Mouse (Mus musculus): ENCODE data around the gene Itpkb. TPM values are rescaled to one million over a fixed set of nuclear protein-coding genes. Genes with fewer than 3 reads are reported as not detected.

The Itpkb gene
- polyA plus RNA-seq, 1 experiment from 2014 or later: 1.4 TPM

DNA sequence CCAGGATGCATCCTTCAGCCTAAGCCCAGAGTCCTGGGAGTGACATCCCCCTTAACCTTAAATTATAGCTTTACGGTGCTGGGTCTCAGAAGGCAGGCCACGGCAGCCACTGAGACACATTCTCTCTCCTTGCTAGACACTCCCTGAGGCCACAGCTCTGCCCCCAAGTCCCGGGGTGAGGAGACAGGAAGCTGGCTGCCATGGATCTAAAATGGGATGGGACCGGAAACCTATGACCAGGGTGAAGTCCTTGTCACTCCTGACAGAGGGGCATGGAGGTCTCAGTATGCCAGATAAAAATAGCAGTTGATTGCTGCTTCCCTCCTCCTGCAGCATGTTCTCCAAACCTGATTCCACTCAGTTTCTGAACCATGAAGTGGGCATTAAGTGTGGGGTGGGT is 23.8 kb downstream of the Itpkb start:
- Histone ChIP-seq H3K9ac (replicated peaks) (no peak overlapping the region), H3K27me3 (ENCODE audit: insufficient read depth, low read length) (no peaks in the 10 kb centered on the region), H3K27ac (ENCODE audit: low read depth) (no peak overlapping the region), H3K4me3 (ENCODE audit: low read depth, low read length) (no peak overlapping the region), H3K4me1 (ENCODE audit: insufficient read depth) (peaks cover 13% of the 10 kb centered on the region), H3K4me2 (ENCODE audit: low read depth, low read length) (no peak overlapping the region), H3K9me3 (ENCODE audit: low read length) (no peaks in the 10 kb centered on the region), H3K36me3 (replicated peaks; ENCODE audit: insufficient read depth, low read length) (no peaks in the 10 kb centered on the region)
- TF ChIP-seq EP300 (IDR thresholded peaks at IDR 0.05; ENCODE audit: low read depth): no peak
- no peak for TF ChIP-seq CTCF (IDR thresholded peaks at IDR 0.05; ENCODE audit: low read depth)
- no peak for DNase-seq
- ATAC-seq: no peak
- 66% methylated on average over 4 of the region's 4 CpGs for WGBS (ENCODE audit: insufficient replicate concordance)

DNA sequence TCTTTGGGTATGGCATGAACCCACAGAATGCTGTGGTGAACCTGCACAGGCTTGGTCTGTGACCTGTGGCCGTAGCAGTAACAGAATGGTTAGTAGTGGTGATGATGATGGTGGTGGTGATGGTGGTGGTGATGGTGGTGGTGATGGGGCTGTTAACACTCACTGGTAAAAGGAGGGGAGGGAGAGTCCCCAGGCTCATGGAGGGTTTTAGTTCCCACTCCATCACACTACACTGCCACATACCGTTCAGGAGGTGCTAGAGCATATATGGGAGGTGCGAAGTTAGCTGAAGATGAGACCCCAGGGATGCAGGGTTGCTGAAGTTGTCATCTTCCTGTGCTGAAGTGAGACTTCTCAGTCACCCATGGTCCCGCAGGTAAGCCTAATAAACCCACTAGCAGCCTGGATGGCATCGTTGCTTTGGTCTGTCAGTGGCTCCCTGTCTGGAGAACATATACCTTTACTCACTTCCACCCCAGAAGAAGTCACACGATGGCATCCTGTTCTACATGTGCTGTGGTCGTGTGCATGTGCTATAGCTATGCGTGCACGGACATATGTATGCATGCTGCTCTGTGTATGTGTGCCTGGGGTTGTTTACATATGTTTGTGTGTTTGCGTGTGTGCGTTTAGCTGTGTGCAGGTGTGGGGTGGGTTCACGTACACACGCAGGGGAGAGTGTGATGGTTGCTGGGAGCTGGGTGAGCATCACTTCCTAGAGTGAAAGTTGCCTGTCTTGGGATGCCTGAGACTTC is 24.9 kb downstream of the Itpkb start:
- WGBS (ENCODE audit: insufficient replicate concordance): 79% methylated on average over 13 of the region's 13 CpGs
- Histone ChIP-seq H3K4me2 (ENCODE audit: low read depth, low read length) (no peak overlapping the region), H3K4me3 (ENCODE audit: low read depth, low read length) (no peak overlapping the region), H3K36me3 (replicated peaks; ENCODE audit: insufficient read depth, low read length) (no peaks in the 10 kb centered on the region), H3K9ac (replicated peaks) (no peak overlapping the region), H3K27ac (ENCODE audit: low read depth) (no peak overlapping the region), H3K9me3 (ENCODE audit: low read length) (no peaks in the 10 kb centered on the region), H3K4me1 (ENCODE audit: insufficient read depth) (peaks cover 13% of the 10 kb centered on the region), H3K27me3 (ENCODE audit: insufficient read depth, low read length) (no peaks in the 10 kb centered on the region)
- DNase-seq (no peak), ATAC-seq (no peak)
- TF ChIP-seq EP300 (IDR thresholded peaks at IDR 0.05; ENCODE audit: low read depth) (no peak), CTCF (IDR thresholded peaks at IDR 0.05; ENCODE audit: low read depth) (no peak)

DNA sequence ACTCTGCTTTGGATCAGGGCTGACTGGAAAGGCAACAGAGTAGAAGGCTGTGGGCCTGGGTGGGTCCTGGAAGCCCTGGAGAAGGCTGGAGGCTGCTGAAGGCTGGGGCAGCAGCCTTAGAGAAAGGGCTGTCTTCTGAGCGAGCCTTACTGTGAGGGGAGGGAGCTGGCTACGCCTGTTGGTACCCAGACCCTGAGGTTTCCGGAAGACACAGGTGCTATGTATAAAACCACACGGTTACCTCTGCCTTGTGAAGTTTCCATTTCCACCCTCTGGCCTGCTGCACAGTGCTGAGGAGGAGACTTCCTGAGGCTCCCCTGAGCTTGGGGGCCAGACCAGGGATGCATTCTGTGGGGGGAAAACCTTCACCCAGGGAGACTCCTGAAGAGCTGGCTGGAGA is 25.9 kb downstream of the Itpkb start:
- Histone ChIP-seq H3K4me1 (ENCODE audit: insufficient read depth) (peaks cover 13% of the 10 kb centered on the region), H3K27me3 (ENCODE audit: insufficient read depth, low read length) (no peaks in the 10 kb centered on the region), H3K9me3 (ENCODE audit: low read length) (no peaks in the 10 kb centered on the region), H3K27ac (ENCODE audit: low read depth) (peak overlapping the region; percentile 50; the same call in 1 of the 2 replicates), H3K4me3 (ENCODE audit: low read depth, low read length) (no peak overlapping the region), H3K9ac (replicated peaks) (no peak overlapping the region), H3K4me2 (ENCODE audit: low read depth, low read length) (no peak overlapping the region), H3K36me3 (replicated peaks; ENCODE audit: insufficient read depth, low read length) (no peaks in the 10 kb centered on the region)
- 46% methylated on average over 4 of the region's 4 CpGs for WGBS (ENCODE audit: insufficient replicate concordance)
- TF ChIP-seq CTCF (IDR thresholded peaks at IDR 0.05; ENCODE audit: low read depth) (no peak), EP300 (IDR thresholded peaks at IDR 0.05; ENCODE audit: low read depth) (no peak)
- no peak for ATAC-seq
- DNase-seq: no peak

- Histone ChIP-seq H3K27ac (ENCODE audit: low read depth) (peak overlapping the region; percentile 68), H3K4me1 (ENCODE audit: insufficient read depth) (peaks cover 13% of the 10 kb centered on the region), H3K4me2 (ENCODE audit: low read depth, low read length) (no peak overlapping the region), H3K27me3 (ENCODE audit: insufficient read depth, low read length) (no peaks in the 10 kb centered on the region), H3K4me3 (ENCODE audit: low read depth, low read length) (no peak overlapping the region), H3K9ac (replicated peaks) (no peak overlapping the region), H3K9me3 (ENCODE audit: low read length) (no peaks in the 10 kb centered on the region), H3K36me3 (replicated peaks; ENCODE audit: insufficient read depth, low read length) (no peaks in the 10 kb centered on the region)
- DNase-seq (no peak), ATAC-seq (no peak)
- WGBS (ENCODE audit: insufficient replicate concordance): 57% methylated on average over 6 of the region's 6 CpGs
- 0 out of 2 replicates have a peak, but pooled peaks have one; percentile 3 for TF ChIP-seq CTCF (IDR thresholded peaks at IDR 0.05; ENCODE audit: low read depth)
- TF ChIP-seq EP300 (IDR thresholded peaks at IDR 0.05; ENCODE audit: low read depth): no peak
Observed at GRCm38 (mm10) chr1:180356857-180357256, 26.6 kb downstream of the Itpkb start.

GRCm38 (mm10) chr1:180357893-180358331 is 27.6 kb downstream of the Itpkb start:
- ATAC-seq (peak; percentile 27; the same call in 1 of the 2 replicates), DNase-seq (no peak)
- H3K9ac ChIP-seq (replicated peaks): no peak overlapping the region
- H3K9me3 ChIP-seq (ENCODE audit: low read length): no peaks in the 10 kb centered on the region
- TF ChIP-seq CTCF (IDR thresholded peaks at IDR 0.05; ENCODE audit: low read depth) (no peak), EP300 (IDR thresholded peaks at IDR 0.05; ENCODE audit: low read depth) (no peak)
- H3K4me2 ChIP-seq (ENCODE audit: low read depth, low read length): no peak overlapping the region
- H3K4me1 ChIP-seq (ENCODE audit: insufficient read depth): peaks cover 10% of the 10 kb centered on the region
- H3K36me3 ChIP-seq (replicated peaks; ENCODE audit: insufficient read depth, low read length): no peaks in the 10 kb centered on the region
- no peak overlapping the region for H3K4me3 ChIP-seq (ENCODE audit: low read depth, low read length)
- 43% methylated on average over 7 of the region's 7 CpGs for WGBS (ENCODE audit: insufficient replicate concordance)
- no peaks in the 10 kb centered on the region for H3K27me3 ChIP-seq (ENCODE audit: insufficient read depth, low read length)
- peak overlapping the region; percentile 45 for H3K27ac ChIP-seq (ENCODE audit: low read depth)

DNA sequence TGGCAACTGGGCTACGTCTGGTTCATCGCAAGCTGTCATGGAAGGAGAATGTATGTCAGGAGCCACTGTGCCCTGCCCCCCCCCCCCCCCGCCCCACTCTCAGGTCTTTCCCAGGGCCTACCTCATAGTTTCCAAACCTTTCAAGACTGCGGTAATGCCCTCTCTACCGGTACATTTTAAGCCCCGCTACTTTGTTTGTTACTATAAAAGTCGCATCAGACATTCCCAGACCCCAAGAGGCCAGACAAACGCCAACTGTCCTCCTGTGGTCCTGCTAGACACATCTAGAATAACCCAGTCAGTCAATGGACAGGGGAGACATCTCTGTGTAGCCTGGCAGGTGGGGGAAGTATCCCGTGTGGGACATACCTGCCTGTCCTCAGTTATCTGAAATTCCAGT is 28.2 kb downstream of the Itpkb start:
- no peak overlapping the region for H3K9ac ChIP-seq (replicated peaks)
- no peaks in the 10 kb centered on the region for H3K27me3 ChIP-seq (ENCODE audit: insufficient read depth, low read length)
- no peaks in the 10 kb centered on the region for H3K9me3 ChIP-seq (ENCODE audit: low read length)
- no peak overlapping the region for H3K27ac ChIP-seq (ENCODE audit: low read depth)
- WGBS (ENCODE audit: insufficient replicate concordance): 75% methylated on average over 9 of the region's 9 CpGs
- no peak overlapping the region for H3K4me2 ChIP-seq (ENCODE audit: low read depth, low read length)
- H3K4me1 ChIP-seq (ENCODE audit: insufficient read depth): peaks cover 10% of the 10 kb centered on the region
- ATAC-seq (no peak), DNase-seq (no peak)
- no peak for TF ChIP-seq CTCF (IDR thresholded peaks at IDR 0.05; ENCODE audit: low read depth)
- no peak for TF ChIP-seq EP300 (IDR thresholded peaks at IDR 0.05; ENCODE audit: low read depth)
- H3K4me3 ChIP-seq (ENCODE audit: low read depth, low read length): no peak overlapping the region
- H3K36me3 ChIP-seq (replicated peaks; ENCODE audit: insufficient read depth, low read length): no peaks in the 10 kb centered on the region
